Mouse (Mus musculus): ENCODE measurements around the gene Fbxo21.
A peak's percentile ranks its signal among the peaks of the same experiment; 100 is the strongest.

Gene Fbxo21

GRCm38 (mm10) chr5:117979082-117979481 is 2.6 kb downstream of the Fbxo21 start:
- no peak for DNase-seq (ENCODE audit: low read depth, low spot score)

- no peak for DNase-seq (ENCODE audit: low read depth, low spot score)
These were observed 4.4 kb downstream of the Fbxo21 start for GRCm38 (mm10) chr5:117980921-117981320.

GRCm38 (mm10) chr5:117981943-117982342 is 5.4 kb downstream of the Fbxo21 start:
- DNase-seq (ENCODE audit: low read depth, low spot score) = no peak

GRCm38 (mm10) chr5:117986327-117986726 is 9.8 kb downstream of the Fbxo21 start:
- no peak for DNase-seq (ENCODE audit: low read depth, low spot score)

GRCm38 (mm10) chr5:117987891-117988290 is 11.4 kb downstream of the Fbxo21 start:
- DNase-seq (ENCODE audit: low read depth, low spot score) = no peak

GRCm38 (mm10) chr5:117988367-117988766 is 11.8 kb downstream of the Fbxo21 start:
- DNase-seq (ENCODE audit: low read depth, low spot score) = no peak

- DNase-seq (ENCODE audit: low read depth, low spot score) = no peak
These were observed 13.2 kb downstream of the Fbxo21 start for GRCm38 (mm10) chr5:117989773-117990172.

- DNase-seq (ENCODE audit: low read depth, low spot score) = no peak
These were observed 14.4 kb downstream of the Fbxo21 start for GRCm38 (mm10) chr5:117990957-117991356.

- DNase-seq (ENCODE audit: low read depth, low spot score) = no peak
These were observed 17.0 kb downstream of the Fbxo21 start for GRCm38 (mm10) chr5:117993550-117993949.

- no peak for DNase-seq (ENCODE audit: low read depth, low spot score)
These were observed 18.9 kb downstream of the Fbxo21 start for GRCm38 (mm10) chr5:117995372-117995901.

GRCm38 (mm10) chr5:117995911-117996310 is 19.4 kb downstream of the Fbxo21 start:
- DNase-seq (ENCODE audit: low read depth, low spot score) = no peak

GRCm38 (mm10) chr5:117996581-117996980 is 20.1 kb downstream of the Fbxo21 start:
- no peak for DNase-seq (ENCODE audit: low read depth, low spot score)

- DNase-seq (ENCODE audit: low read depth, low spot score) = no peak
These were observed 21.0 kb downstream of the Fbxo21 start for GRCm38 (mm10) chr5:117997434-117997970.

GRCm38 (mm10) chr5:117999061-117999460 is 22.5 kb downstream of the Fbxo21 start:
- DNase-seq (ENCODE audit: low read depth, low spot score) = no peak

GRCm38 (mm10) chr5:117999584-117999983 is 23.1 kb downstream of the Fbxo21 start:
- DNase-seq (ENCODE audit: low read depth, low spot score) = no peak

GRCm38 (mm10) chr5:118002059-118002458 is 25.5 kb downstream of the Fbxo21 start:
- DNase-seq (ENCODE audit: low read depth, low spot score) = peak; percentile 68

- peak; percentile 33 for DNase-seq (ENCODE audit: low read depth, low spot score)
These were observed 28.1 kb downstream of the Fbxo21 start for GRCm38 (mm10) chr5:118004619-118005018.

- no peak for DNase-seq (ENCODE audit: low read depth, low spot score)
These were observed 29.2 kb downstream of the Fbxo21 start for GRCm38 (mm10) chr5:118005728-118006127.

- no peak for DNase-seq (ENCODE audit: low read depth, low spot score)
These were observed 31.8 kb downstream of the Fbxo21 start for GRCm38 (mm10) chr5:118008344-118008743.

GRCm38 (mm10) chr5:118010872-118011271 is 34.3 kb downstream of the Fbxo21 start:
- no peak for DNase-seq (ENCODE audit: low read depth, low spot score)

GRCm38 (mm10) chr5:118011796-118012195 is 35.3 kb downstream of the Fbxo21 start:
- no peak for DNase-seq (ENCODE audit: low read depth, low spot score)

- DNase-seq (ENCODE audit: low read depth, low spot score) = no peak
These were observed 38.5 kb downstream of the Fbxo21 start for GRCm38 (mm10) chr5:118015028-118015427.

GRCm38 (mm10) chr5:118015669-118016068 is 39.1 kb downstream of the Fbxo21 start:
- DNase-seq (ENCODE audit: low read depth, low spot score) = no peak

- no peak for DNase-seq (ENCODE audit: low read depth, low spot score)
These were observed 41.0 kb downstream of the Fbxo21 start for GRCm38 (mm10) chr5:118017527-118017926.

Measured in forelimb bud, embryonic 11.5 days (tissue).